Mouse (Mus musculus): Measurements from ENCODE around the gene Rab24.

Gene Rab24

DNA sequence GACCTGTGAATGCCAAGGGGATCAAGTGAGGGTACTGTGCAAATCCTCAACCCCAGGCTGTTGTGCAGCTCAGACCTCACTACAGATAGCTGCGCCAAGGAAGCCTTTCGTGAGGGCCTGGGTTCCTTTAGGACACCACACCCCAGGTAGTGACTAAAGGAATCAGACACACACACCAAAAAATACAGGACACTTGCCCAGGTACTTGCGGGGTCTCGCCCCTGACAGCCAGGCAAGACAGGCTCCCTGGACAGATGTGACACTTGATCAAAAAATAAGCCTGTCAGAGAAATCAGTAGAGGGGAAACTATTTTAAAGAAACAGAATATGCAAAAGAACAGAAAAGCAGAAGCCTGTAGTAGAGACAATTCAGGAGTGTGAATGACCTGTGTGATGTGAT is 6.9 kb upstream of the Rab24 start:
- DNase-seq = no peak

DNA sequence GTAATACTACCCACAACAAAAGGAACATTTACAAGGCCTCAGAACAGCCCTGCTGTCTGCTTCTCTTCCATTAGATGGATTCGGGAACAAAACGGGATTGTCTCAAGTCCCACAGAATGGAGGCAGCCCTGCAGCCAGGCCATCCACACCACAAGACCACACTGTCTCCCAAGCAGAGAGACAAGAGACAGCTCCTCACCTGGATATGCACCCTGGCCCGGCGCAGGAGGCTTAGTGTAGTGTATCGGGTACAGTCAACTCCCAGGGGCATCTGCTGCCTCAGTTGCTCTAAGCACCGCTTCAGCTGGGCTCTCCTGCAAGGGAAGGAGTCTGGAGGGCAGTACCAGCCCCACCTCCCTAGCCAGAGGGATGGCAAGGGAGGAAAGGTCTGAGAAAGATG is 6.4 kb upstream of the Rab24 start:
- no peak for DNase-seq

DNA sequence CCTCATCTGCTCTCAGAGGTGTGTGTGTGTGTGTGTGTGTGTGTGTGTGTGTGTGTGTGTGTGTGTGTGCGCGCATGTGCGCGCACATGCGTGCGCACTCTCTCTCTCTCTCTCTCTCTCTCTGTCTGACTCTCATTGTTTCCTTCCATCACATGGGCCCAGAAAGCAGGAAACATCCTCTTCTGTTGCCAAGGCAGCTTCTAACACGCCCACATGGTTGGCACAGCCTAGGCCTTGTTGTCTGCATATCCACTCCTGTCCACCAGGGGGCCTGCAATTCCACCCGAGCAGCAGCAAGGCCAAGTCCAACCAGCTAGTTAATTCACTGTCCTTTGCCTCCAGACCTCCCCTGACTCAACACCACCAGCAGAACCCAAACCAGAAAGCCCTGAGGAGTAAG is 5.9 kb upstream of the Rab24 start:
- DNase-seq = peak; percentile 86 to 90

DNA sequence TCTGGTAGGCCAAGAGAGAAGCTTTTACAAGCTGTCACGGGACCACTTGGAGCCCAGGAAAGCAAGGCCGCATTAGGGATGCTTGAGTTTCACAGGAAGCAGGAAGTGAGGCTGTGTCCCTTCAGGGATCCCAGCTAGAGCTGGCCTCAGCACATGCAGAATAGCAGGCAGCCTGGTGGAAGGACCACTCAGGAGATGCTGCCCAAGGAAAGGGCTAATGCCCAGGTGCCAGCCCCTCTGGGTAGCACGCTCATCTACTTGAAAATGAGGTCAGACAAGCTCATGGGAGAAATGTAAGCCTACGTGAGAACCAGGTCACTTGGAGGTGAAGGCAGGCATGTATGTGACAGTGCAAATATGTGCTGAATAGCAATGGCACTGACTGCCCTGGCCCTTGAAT is 5.4 kb upstream of the Rab24 start:
- DNase-seq = no peak

DNA sequence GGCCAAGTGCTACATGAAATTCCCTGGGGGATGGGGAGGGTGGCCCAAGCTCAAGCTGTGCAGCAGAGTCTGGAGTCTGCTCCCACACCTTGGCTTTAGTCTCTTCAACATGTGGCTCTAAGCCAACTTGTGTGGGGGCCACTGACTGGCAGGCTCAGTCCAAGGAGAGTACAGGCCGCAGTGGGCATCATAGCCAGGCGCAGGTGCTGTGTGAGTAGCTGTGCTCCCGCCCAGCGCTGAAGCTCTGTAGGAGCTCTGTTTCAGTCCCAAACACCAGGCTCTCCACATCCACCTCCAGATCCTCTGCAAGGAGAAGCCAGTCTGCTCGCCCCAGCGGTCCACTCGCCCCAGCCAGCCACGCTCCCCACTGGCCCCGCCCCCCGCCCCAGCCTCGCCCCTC is 3.9 kb upstream of the Rab24 start:
- no peak for DNase-seq

DNA sequence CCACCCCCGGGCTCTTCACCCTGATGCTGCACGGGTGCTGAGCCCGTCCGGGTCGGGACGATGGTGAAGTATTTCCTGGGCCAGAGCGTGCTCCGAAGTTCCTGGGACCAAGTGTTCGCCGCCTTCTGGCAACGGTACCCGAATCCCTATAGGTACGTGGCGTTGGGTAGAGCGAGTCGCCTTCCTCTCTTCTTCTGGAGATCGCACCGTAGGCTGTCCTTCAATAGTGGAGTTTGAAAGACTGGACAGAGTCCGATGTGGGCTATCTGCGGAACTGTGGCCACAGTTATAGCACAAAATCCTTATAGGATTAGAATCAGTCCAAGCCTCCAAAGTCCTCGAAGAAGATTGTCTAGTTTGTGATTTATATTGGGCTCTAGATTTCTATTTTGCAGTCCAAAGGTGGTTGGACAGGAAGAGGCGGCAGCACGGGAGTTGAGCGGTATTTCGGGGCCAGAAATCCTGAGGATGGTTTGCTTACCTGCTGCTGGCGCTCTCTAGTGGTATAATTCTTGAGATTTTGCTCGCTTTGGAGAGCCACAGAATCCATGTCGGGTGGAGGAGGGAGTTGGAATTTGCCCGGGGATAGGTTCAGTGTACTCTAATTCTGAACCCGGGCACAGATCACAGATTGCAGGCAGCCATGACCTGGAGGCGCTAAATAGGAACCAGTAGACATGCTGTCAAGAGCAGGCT is 532 bp upstream of the Rab24 start:
- DNase-seq = peak; percentile 71 to 83

DNA sequence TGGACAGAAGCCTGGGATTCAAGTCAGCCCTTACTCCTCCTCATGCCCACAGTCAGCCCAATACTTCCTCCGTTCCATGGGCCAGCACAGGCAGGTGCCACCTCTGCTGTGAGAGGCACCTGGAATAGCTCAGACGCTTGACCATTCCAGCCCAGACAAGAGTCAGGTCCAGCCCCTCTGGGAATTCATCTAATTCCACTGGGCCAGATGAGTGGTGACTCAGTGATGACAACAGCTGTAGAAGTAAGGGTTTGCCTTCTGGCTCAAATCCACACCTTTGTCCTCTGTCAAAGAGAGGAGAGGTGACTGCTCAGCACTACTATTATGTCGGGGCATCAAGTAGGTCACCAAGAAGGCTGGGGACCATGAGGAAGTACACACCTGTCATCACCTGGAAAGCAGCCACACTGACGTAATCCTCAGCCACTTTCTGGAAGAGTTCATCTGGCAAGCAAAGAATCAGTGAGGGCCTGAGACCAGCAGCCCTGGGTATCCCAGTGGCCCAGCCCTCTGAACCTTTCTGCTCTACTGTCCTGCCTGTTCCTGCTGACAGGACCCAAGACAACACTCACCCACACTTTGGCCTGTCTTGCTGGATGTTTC is 1.7 kb downstream of the Rab24 start, which contains the start of gene Prelid1:
Prelid1 (plus strand) TSS at position 570 of the 603 bp plus-strand sequence.
- no peak for DNase-seq

DNA sequence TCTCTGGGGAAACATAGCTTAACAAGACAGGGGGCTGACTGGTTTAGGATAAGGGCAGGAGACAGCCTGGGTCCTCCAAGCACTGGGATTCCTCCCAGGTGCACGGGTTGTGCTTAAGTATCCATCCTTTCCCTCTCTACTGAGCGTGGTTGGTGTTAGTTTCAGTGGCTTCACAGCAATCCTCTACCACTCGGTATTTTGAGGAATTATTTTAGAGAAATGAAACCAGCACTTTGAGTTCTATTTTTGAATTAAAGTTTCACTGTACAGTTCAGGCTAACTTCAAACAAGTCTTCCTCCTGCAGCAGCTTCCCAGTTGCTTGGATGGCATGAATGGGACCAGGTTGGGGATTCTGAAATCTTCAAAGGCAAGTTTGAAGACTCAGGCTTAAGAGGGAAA is 3.4 kb downstream of the Rab24 start:
- DNase-seq = no peak

DNA sequence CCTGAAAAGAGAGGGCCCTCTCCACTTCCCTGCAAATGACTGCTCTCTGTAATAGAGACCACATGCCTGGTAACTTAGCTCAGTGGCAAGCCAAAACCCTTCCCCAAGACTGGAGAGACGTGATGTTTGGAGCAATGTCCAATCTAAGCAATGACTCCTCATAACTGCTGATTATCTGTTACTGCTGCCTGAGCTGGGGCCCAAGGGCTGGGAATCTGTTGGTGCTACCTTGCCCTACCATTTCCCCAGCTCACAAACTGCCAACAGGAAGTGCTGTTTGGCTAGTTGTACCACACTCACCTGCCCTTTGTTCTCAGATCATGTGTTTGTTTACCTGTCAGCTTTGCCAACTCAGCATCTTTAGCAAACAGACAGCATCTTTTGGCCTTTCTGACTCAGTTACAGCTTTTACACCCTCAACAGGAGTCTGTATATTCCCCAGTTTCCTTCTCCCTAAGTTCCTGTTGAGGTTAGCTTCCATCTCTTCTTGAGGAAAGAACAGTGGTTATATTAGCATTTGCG is 6.8 kb downstream of the Rab24 start:
- DNase-seq = no peak

DNA sequence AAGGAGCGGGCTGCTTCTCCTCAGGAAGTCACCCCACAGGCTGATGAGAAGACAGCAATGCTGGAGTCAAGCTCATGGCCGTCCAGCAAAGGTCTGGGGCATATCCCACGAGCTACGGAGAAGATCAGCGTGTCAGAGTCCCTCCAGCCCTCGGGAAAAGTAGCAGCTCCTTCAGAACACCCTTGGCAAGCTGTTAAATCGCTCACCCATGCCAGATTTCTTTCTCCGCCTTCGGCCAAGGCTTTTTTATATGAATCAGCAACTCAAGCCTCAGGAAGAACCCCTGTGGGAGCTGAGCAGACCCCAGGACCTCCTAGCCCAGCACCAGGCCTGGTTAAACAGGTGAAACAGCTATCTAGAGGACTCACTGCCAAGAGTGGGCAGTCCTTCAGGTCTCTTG is 8.7 kb downstream of the Rab24 start:
- DNase-seq = no peak

DNA sequence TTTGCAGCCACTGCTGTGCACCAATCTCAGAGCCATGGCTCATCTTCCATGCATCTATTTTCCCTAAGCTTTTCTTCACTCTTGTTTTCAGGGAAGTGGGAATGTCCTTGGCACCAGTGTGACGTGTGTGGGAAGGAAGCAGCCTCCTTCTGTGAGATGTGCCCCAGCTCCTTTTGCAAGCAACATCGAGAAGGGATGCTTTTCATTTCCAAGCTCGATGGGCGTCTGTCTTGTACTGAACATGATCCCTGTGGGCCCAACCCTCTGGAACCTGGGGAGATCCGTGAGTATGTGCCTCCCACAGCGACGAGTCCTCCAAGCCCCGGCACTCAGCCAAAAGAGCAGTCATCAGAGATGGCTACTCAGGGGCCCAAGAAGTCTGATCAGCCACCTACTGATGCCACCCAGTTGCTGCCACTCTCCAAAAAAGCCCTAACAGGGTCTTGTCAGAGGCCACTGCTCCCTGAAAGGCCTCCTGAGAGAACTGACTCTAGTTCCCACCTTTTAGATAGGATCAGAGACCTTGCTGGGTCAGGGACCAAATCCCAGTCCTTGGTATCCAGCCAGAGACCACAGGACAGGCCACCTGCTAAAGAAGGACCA is 9.6 kb downstream of the Rab24 start:
- no peak for DNase-seq

DNA sequence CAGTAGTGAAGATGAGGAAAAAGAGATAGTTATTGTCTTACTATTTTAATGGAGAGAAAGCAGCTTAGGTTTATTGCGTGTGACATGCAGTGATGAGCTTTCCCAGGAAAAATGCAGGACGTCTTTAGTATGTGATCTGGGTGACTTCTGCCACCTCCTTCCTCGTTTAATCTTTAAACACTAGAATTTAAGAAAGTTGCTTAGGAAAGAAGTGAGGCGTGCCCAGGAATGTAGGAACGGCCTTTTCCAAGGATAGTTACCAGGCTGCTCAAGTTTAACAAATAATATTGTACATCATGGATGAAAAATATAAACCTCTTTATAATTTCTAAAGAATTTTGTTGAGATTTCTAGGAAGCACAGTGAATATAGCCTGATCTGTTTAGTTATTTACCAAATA is 20.8 kb downstream of the Rab24 start:
- DNase-seq = no peak

DNA sequence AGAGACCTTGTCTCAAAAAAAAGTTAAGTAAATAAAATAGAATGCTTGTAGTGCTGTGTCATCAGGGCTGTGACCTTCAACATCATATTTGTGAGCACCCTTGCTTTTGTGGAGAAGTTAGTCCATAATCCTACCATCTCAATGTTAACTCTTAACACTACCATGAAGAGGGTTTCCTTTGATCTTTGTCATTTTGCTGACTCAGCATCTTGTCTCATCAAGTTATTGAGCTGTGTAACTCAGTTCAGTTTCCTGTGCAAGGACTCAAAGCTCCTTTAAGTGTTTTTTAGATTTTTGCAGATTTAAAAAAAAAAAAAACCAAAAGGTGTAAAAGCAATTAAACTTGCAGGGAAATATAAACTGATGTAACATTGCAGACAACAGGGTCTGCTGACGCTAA is 25.0 kb downstream of the Rab24 start:
- DNase-seq = no peak

DNA sequence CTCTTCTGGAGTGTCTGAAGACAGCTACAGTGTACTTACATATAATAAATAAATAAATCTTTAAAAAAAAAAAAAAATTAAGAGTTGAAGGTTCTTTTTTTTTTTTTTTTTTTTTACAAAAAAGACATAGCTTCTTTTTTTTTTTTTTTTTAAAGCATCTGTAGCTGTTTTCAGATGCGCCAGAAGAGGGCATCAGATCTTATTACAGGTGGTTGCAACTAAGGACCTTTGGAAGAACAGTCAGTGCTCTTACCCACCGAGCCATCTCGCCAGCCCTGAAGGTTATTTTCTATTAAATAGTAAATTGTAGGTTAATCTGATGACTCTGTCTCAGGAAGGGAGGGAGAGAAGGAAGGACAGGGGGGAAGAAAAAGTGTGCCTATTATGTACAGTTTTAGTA is 32.9 kb downstream of the Rab24 start:
- DNase-seq = peak in 1 of 2 experiments; percentile 22

DNA sequence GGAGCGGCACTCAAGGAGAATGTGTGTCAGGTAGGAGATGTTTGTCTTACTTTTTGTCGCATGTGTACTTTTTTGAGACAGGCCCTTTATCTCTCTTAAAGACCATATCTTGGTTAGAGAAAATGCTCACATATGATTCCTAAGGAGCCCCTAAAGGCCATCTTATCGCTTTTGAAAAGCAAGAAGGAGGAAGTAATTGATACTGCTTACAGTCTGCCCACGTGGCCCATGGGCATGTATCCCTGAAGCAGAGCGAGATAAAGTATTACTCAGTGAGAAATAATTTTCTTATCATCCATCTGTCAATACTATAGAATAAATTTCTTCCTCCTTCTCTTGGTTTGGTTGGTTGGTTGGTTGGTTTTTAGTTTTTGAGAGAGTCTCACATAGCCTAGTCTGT is 44.1 kb downstream of the Rab24 start:
- DNase-seq = no peak

DNA sequence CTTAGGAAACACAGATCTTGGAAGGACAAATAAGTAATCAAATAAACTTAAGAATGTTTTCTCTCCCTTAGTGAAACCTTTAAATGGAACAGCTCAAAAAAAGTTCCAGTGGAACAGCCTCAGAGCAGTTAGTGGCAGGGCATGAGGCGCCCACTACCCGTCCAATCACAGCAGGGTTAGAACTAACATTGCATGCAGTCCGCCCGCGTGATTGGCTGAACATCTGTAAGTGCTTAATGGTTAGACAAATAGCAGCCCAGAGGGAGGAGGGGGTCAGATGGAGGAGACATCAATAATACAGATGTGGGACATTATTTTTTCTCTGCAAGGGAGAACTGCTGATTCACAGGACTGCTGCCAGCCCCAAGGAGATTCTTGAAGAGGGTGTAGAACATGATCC is 44.5 kb downstream of the Rab24 start:
- no peak for DNase-seq
